Mouse (Mus musculus) midbrain, embryonic 12.5 days (tissue): ENCODE measurements around the gene Pknox2. TPM values are rescaled to one million over a fixed set of nuclear protein-coding genes. Genes with fewer than 3 reads are reported as not detected.

Source experiments
- ATAC-seq: fragments of 200-750 bp; cut with Nextera tagmentation; 2 replicates; pipeline ENCODE4 v1.8.0; 2017; ENCODE audit warnings: low read depth, moderate TSS enrichment, moderate library complexity; ENCODE audit not compliant: low FRiP score
- H3K27ac ChIP-seq: fragments of 300-500 bp; sonication (generic); replicated peaks from 2 replicates; pipeline ENCODE4 v1.5.1; 2016; ENCODE audit warnings: mild to moderate bottlenecking
- H3K27me3 ChIP-seq: fragments of 300-500 bp; sonication (generic); 2 replicates; pipeline ENCODE4 v1.6.1; 2016; ENCODE audit warnings: mild to moderate bottlenecking
- H3K36me3 ChIP-seq: fragments of 300-500 bp; sonication (generic); 2 replicates; pipeline ENCODE4 v1.6.1; 2016
- H3K4me1 ChIP-seq: fragments of 300-500 bp; sonication (generic); 2 replicates; pipeline ENCODE4 v1.6.1; 2016
- H3K4me2 ChIP-seq: fragments of 300-500 bp; sonication (generic); replicated peaks from 2 replicates; pipeline ENCODE4 v1.6.1; 2016; ENCODE audit warnings: mild to moderate bottlenecking, moderate library complexity
- H3K4me3 ChIP-seq: fragments of 300-500 bp; sonication (generic); 2 replicates; pipeline ENCODE4 v1.5.1; 2016; ENCODE audit warnings: mild to moderate bottlenecking
- H3K9ac ChIP-seq: fragments of 300-500 bp; sonication (generic); replicated peaks from 2 replicates; pipeline ENCODE4 v1.6.1; 2016; ENCODE audit warnings: mild to moderate bottlenecking, moderate library complexity
- H3K9me3 ChIP-seq: fragments of 300-500 bp; sonication (generic); 2 replicates; pipeline ENCODE4 v1.6.1; 2016; ENCODE audit warnings: mild to moderate bottlenecking
- WGBS: fragments of 180-500 bp; shearing (Covaris S2); methylation state at CpG from one replicate; pipeline ENCODE4 v1.1.7; 2016; 5-methylcytosine and 5-hydroxymethylcytosine counted together
- polyA plus RNA-seq: library from polyadenylated mRNA; unstranded; fragments of >200 nt; fragmentation: Nextera tagmentation; extraction: Ambion mirVana; gene quantifications from 2 replicates; pipeline ENCODE4 v1.2.1, GENCODE M21; 2016

Pknox2 gene
- polyA plus RNA-seq, 1 experiment from 2014 or later = 33.7 TPM

DNA sequence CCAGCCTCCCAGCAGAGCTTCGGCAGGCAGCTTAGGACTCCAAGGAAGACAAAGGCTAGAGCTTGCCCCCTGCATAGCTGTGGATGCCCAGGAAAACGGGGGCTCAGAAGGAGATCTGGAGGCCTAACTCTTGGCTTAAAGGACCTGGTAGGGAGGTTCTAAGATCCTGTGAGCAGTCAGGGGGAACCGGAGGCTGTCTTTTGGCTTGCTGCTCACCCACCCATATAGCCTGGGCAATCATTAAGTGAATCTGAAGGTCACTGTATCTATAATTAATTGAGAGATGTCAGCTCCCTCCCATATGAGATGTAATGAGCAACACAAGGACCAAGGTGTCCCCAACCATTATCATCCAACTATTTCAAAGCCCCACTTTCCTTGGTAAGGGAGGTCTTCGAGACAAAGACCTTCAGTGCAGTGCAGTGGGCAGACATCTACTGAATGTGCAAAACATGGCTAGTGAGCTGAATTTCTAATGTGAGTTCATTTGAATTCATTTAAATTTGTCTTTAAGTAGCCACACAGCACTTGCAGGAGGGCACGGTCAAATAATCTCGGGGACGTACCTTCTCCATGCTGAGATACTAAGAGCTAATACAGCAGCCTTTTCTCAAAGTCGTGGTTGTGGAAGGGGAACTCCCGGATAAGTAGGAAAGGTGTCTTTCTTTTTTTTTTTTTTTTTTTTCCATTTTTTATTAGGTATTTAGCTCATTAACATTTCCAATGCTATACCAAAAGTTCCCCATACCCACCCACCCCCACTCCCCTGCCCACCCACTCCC is 30.4 kb downstream of the Pknox2 start:
- Histone ChIP-seq H3K4me2 (no peak overlapping the region), H3K4me3 (no peak overlapping the region), H3K27me3 (0 out of 2 replicates have a peak, but pooled peaks cover 5% of the 10 kb centered on the region), H3K36me3 (peaks cover 5% of the 10 kb centered on the region), H3K9ac (no peak overlapping the region), H3K4me1 (peaks cover 35% of the 10 kb centered on the region), H3K9me3 (no peaks in the 10 kb centered on the region), H3K27ac (0 out of 2 replicates have a peak overlapping the region, but pooled peaks have one; percentile 22)
- WGBS = 58% methylated on average over 9 of the region's 9 CpGs
- ATAC-seq = no peak

DNA sequence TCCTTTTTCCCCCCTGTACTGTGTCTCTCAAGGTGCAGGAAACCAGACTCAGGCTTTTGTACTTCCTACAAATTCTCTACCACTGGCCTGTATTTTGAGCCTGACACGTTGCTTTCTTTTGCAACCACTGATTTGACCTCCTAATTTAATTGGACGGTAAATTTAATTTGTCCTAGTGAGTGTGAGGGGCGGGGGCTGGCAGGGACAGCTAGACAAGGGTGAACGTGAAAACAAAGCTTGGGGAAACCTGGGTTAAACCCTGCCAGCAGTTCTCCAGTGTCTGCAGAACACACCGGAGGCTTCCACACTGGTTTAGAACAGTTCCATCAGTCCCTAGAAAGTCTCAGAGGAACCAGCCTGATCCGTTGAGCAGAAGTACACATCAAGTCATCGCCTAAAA is 31.4 kb downstream of the Pknox2 start:
- no peak overlapping the region for H3K4me2 ChIP-seq
- H3K36me3 ChIP-seq = peaks cover 5% of the 10 kb centered on the region
- peaks cover 30% of the 10 kb centered on the region for H3K4me1 ChIP-seq
- H3K27me3 ChIP-seq = 0 out of 2 replicates have a peak, but pooled peaks cover 5% of the 10 kb centered on the region
- no peak overlapping the region for H3K4me3 ChIP-seq
- H3K9me3 ChIP-seq = no peaks in the 10 kb centered on the region
- 75% methylated on average over 7 of the region's 7 CpGs for WGBS
- H3K9ac ChIP-seq = no peak overlapping the region
- no peak overlapping the region for H3K27ac ChIP-seq
- ATAC-seq = no peak

DNA sequence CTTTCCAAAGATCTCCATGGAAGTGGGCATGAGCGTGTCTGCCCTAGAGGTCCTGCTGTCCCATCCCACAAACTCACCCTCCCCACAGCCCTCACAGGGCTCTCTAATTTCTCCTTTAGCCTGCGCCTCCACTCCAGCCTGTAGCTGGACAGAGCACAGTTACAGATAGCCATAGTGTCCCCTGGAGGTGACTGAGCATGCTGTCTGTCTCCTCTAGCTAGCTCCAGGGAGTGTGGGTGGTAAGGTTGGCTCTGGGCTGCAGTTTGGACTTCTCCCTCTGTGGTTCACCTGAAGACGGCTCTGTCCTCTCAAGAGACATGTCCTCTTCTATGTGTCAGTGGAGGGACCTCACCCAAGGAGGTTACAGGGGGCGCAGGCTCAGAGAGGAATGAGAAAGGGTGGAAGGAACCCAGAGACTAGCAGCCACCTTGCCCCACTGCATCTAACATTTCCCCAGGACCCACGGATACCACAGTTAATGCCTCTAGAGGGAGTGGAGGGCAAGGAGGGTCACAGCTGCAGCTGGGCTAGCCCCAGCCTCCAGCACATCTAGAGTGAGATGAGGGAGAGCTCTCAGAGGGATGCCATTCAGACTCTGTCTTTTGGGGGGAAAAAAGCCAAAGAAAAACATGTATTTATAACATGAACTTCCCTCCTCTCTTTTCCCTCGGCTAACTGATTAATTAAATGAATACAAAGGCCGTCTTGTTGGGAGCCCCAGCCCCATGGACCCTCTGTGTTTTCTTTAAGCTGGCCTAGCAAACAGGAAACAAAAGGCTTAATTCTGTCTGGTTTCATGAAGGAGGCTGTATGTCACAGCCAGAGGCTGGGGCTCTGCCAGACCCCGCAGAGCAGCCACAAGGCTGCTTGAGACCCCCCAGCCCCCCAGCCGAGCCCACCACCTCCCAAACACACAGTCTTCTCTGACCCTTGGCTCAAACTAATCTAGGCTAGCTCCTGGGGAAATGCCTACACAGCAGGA is 32.6 kb downstream of the Pknox2 start:
- 18% methylated on average over 9 of the region's 9 CpGs for WGBS
- H3K27ac ChIP-seq = peak overlapping the region; percentile 72
- H3K4me2 ChIP-seq = 0 out of 2 replicates have a peak overlapping the region, but pooled peaks have one; percentile 1
- peak; percentile 80 for ATAC-seq
- no peak overlapping the region for H3K9ac ChIP-seq
- H3K9me3 ChIP-seq = no peaks in the 10 kb centered on the region
- H3K4me1 ChIP-seq = peaks cover 30% of the 10 kb centered on the region
- H3K4me3 ChIP-seq = no peak overlapping the region
- H3K27me3 ChIP-seq = 0 out of 2 replicates have a peak, but pooled peaks cover 5% of the 10 kb centered on the region
- peaks cover 5% of the 10 kb centered on the region for H3K36me3 ChIP-seq

DNA sequence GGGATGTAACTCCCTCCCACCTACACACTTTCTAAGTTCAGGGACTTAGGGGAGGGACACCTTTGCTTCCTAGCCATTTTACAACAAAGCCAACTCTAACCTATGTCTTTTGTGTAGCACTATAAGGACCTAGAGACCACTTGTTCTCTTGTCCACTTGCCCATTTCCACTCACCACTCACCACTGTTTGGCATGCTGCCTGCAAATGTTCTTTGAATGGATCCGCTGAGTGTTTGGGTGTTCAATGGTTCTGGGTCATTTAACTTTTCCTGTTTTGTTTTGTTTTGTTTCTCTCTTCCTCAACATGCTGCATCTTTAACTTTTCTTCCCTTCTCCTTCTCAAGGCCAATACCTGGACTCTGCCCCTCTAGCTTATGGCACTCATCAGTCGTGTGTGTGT is 39.7 kb downstream of the Pknox2 start:
- Histone ChIP-seq H3K36me3 (no peaks in the 10 kb centered on the region), H3K4me3 (no peak overlapping the region), H3K4me1 (peaks cover 17% of the 10 kb centered on the region), H3K27ac (0 out of 2 replicates have a peak overlapping the region, but pooled peaks have one; percentile 20), H3K27me3 (no peaks in the 10 kb centered on the region), H3K4me2 (no peak overlapping the region), H3K9me3 (no peaks in the 10 kb centered on the region), H3K9ac (no peak overlapping the region)
- 64% methylated on average over 2 of the region's 2 CpGs for WGBS
- no peak for ATAC-seq

DNA sequence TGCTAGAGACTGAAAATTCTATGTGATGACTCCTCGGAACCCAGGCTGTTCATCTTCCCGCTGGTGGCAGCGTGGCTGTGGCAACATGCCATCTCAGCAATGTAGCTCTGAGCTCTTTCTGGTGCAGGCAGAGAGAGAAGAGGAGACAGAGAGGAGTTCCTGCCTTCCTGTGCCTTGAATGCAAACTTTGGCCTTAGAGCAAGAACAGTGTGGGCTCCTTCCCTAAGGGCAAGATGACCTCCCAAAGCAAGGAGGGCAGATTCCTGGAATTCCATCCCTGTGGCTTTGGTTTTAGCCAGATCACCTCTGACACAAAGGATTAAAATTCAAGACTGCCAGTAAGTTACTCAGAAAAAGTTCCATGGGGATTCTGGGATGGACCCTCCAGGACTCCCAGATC is 40.4 kb downstream of the Pknox2 start:
- Histone ChIP-seq H3K36me3 (no peaks in the 10 kb centered on the region), H3K4me2 (no peak overlapping the region), H3K9ac (no peak overlapping the region), H3K4me3 (no peak overlapping the region), H3K9me3 (no peaks in the 10 kb centered on the region), H3K27ac (no peak overlapping the region), H3K27me3 (no peaks in the 10 kb centered on the region), H3K4me1 (peaks cover 19% of the 10 kb centered on the region)
- no peak for ATAC-seq
- 44% methylated on average over 3 of the region's 3 CpGs for WGBS

DNA sequence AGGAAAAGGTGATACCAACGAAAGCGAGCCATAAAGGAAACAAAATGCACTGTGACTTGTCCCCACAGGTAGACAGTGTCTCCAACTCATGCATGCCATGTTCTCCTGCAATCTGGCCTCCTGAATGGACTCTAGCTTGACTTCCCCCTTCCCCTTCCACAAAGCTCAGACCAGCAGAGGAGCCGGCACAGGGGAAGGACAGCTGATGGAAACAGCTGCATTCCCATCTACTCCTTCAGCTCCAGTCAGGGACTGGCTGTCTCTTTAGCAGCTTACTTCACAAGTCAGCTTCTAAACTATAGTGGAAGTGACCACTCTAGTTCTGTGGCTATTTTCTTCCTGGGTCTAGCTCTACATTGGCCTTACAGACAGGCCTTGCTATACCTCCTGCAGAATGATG is 43.0 kb downstream of the Pknox2 start:
- no peak overlapping the region for H3K27ac ChIP-seq
- H3K4me2 ChIP-seq = no peak overlapping the region
- H3K9ac ChIP-seq = no peak overlapping the region
- no peaks in the 10 kb centered on the region for H3K36me3 ChIP-seq
- ATAC-seq = no peak
- H3K4me3 ChIP-seq = no peak overlapping the region
- no peaks in the 10 kb centered on the region for H3K27me3 ChIP-seq
- peaks cover 43% of the 10 kb centered on the region for H3K4me1 ChIP-seq
- no peaks in the 10 kb centered on the region for H3K9me3 ChIP-seq
- WGBS = 59% methylated on average over 3 of the region's 3 CpGs

DNA sequence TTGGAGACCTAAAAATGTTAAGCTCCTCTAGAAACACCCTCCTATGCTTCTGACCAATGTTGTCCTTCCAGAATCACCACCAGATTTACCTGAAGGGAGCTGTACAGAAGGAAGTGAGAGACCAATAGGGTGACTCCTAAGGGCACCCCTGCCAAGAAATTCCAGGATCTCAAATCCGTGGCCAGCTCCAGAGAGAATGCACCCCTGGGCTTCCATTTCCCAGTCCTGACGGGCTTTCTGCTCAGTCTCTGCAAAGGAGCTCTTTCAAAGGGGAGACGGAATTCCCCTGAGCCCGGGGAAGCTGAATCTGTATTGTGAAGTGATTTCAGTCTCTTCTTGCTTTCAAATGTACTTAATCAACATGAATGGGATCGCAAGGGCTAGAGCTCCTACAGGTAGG is 43.4 kb downstream of the Pknox2 start:
- H3K4me3 ChIP-seq = no peak overlapping the region
- no peak overlapping the region for H3K27ac ChIP-seq
- H3K9ac ChIP-seq = no peak overlapping the region
- 28% methylated on average over 5 of the region's 5 CpGs for WGBS
- no peaks in the 10 kb centered on the region for H3K9me3 ChIP-seq
- H3K27me3 ChIP-seq = no peaks in the 10 kb centered on the region
- no peak for ATAC-seq
- H3K4me1 ChIP-seq = peaks cover 43% of the 10 kb centered on the region
- H3K4me2 ChIP-seq = no peak overlapping the region
- no peaks in the 10 kb centered on the region for H3K36me3 ChIP-seq

DNA sequence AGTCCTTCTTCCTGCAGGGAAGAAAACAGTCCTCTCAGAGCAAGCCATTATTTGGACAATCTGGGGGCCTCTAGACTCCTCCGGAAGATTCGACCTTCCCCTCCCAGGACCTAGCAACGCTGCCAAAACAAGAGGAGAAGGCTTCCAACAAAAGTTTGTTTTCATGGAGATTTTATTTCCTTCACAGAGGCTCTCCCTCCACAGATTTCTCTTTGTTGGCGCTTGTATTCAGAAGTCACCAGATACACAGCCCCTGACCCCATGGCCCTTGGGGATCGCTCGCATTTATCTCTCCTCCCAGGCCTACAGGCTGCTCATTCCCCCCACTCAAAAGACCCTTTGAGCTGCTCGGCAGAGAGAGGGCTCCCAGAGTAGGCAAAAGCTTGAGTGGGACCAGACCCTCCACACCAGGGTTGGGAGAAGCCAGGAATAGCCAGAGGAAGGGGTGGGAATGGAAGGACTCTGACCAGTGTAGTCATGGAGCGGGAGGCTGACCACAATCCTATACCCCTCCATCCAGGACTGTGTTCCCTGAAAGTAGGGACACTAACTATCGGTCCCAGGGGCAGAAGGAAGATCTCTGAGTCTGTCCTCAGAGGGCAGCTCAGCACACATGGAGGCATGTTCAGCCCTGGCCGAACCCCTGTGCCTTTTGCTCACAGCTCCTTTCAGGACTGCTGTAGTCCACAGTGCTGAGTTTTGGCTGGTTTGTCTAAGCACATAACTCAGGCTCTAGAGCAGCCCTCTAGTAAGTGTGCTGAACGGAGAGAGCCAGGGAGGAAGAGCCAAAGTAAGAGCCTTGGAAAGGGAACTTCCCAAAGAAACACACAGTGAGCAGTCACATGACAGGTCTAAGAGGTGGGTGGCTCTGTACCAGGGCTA is 45.9 kb downstream of the Pknox2 start:
- no peaks in the 10 kb centered on the region for H3K36me3 ChIP-seq
- no peak overlapping the region for H3K4me3 ChIP-seq
- WGBS = 31% methylated on average over 11 of the region's 11 CpGs
- peak overlapping the region; percentile 49 for H3K27ac ChIP-seq
- peaks cover 30% of the 10 kb centered on the region for H3K4me1 ChIP-seq
- H3K4me2 ChIP-seq = no peak overlapping the region
- H3K27me3 ChIP-seq = 0 out of 2 replicates have a peak, but pooled peaks cover 4% of the 10 kb centered on the region
- no peaks in the 10 kb centered on the region for H3K9me3 ChIP-seq
- ATAC-seq = peak; percentile 38; the same call in 1 of the 2 replicates
- H3K9ac ChIP-seq = no peak overlapping the region

DNA sequence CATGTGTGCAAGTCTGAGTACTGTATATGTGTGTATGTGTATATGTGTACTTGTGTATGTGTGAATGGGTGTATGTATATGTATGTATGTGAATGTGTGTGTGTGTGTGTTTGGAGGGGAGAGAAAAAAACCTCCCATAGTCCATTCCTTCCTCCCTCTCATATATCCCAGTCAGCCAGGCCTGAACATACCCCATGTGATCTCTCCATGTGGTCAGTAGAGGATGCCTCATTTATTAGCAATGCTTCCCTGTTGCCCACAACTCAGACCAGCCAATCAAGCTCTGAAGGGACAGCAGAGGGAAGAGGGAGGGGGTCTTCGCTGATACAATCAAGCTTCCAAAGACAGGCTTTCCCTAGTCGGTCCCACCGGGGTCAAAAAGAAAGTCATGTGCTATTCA is 47.6 kb downstream of the Pknox2 start:
- Histone ChIP-seq H3K4me3 (no peak overlapping the region), H3K36me3 (no peaks in the 10 kb centered on the region), H3K4me2 (no peak overlapping the region), H3K4me1 (peaks cover 42% of the 10 kb centered on the region), H3K9me3 (no peaks in the 10 kb centered on the region), H3K27me3 (peaks cover 8% of the 10 kb centered on the region; the same call in 1 of the 2 replicates), H3K27ac (no peak overlapping the region), H3K9ac (no peak overlapping the region)
- 32% methylated on average over 3 of the region's 3 CpGs for WGBS
- no peak for ATAC-seq

DNA sequence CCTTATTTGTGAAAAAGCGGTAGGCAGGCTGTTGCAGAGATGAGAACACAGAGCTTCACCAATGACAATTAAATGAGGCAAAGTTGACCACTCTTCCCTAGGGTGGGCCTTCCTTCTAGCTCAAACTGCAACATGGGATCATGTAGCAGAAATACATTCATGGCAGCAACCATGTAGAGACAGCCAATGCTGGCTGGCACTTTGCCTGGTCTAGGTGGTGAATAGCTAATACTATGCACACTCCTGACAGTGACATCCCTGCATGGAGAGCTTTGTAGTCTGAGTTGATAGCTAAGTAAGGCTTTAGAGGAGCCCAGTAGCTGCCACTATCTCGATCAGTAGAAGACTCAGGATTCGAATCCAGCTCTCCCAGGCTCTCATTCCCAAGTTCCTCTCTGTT is 48.6 kb downstream of the Pknox2 start:
- H3K9me3 ChIP-seq = no peaks in the 10 kb centered on the region
- WGBS = 93% methylated on average over 3 of the region's 3 CpGs
- no peak overlapping the region for H3K4me3 ChIP-seq
- ATAC-seq = no peak
- no peaks in the 10 kb centered on the region for H3K36me3 ChIP-seq
- peaks cover 8% of the 10 kb centered on the region; the same call in 1 of the 2 replicates for H3K27me3 ChIP-seq
- no peak overlapping the region for H3K27ac ChIP-seq
- no peak overlapping the region for H3K9ac ChIP-seq
- peaks cover 50% of the 10 kb centered on the region for H3K4me1 ChIP-seq
- no peak overlapping the region for H3K4me2 ChIP-seq
